Mouse (Mus musculus) thymus, postnatal 4 days (tissue): Measurements from ENCODE around the gene Xpo1.
A peak's percentile ranks its signal among the peaks of the same experiment; 100 is the strongest.

Source experiments
- DNase-seq: peaks from one replicate; pipeline ENCODE4 v3.0.0; 2021

The Xpo1 gene

GRCm38 (mm10) chr11:23303126-23303525, 47.3 kb downstream of the Xpo1 start:
- no peak for DNase-seq

GRCm38 (mm10) chr11:23305101-23305672, 49.3 kb downstream of the Xpo1 start:
- peak; percentile 11 for DNase-seq

GRCm38 (mm10) chr11:23305673-23306608, 50.1 kb downstream of the Xpo1 start:
- DNase-seq = peak; percentile 94

GRCm38 (mm10) chr11:23306764-23307565, 51.1 kb downstream of the Xpo1 start, which contains the start of gene Usp34:
Gene Usp34 (plus strand): TSS chr11:23306895.
- DNase-seq = peak; percentile 84

- DNase-seq = no peak
These were observed 51.7 kb downstream of the Xpo1 start for GRCm38 (mm10) chr11:23307566-23307920.

- DNase-seq = no peak
These were observed 57.7 kb downstream of the Xpo1 start for GRCm38 (mm10) chr11:23313496-23313895.

GRCm38 (mm10) chr11:23329413-23329812, 73.6 kb downstream of the Xpo1 start:
- no peak for DNase-seq

- DNase-seq = no peak
These were observed 76.3 kb downstream of the Xpo1 start for GRCm38 (mm10) chr11:23332136-23332535.

- DNase-seq = no peak
These were observed 79.3 kb downstream of the Xpo1 start for GRCm38 (mm10) chr11:23335160-23335559.
